Comparison of ENCODE assay signal across 10 mouse cellular contexts in the genomic region with DNA sequence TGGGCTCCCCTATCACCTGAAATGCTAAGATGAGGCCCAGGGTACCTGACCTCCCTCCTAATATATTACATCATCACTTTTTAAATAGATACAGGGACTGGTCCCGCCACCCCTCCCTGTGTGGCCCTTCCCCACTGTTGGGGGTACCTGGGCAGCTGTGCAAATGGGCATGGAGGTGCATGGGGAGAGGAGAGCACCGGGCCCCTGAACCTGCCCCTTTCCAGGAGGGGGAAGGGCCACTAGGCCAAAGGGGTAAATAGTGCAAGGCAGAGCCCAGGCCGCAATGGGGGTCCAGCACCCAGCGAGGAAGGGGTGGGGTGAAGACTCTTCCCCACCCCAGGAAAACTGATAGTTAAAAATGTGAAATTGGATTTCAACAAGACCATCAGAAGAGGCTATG. TPM values are rescaled to one million over a fixed set of nuclear protein-coding genes. Genes with fewer than 3 reads are reported as not detected.
DNase-seq lines count a peak whose midpoint lies in the region; ATAC-seq and TF ChIP-seq lines count a peak whose summit lies in the region.
"Had no signal": no experiment of that assay in that cellular context is flagged by ENCODE, and none has a peak within 500 bp of the region (broad histone marks: within the 10 kb centered on the region; RNA-seq: fewer than 3 reads in every experiment).

No protein-coding gene starts in this region.

- no peak for ATAC-seq in heart, embryonic 15.5 days (replicated peaks; ENCODE audit: insufficient number of reproducible peaks, insufficient read depth, low FRiP score, low read depth)
- ATAC-seq in G1E (ENCODE audit: extremely low read depth, insufficient number of reproducible peaks, low FRiP score, poor library complexity, severe bottlenecking) = no peak
- 0 out of 2 replicates have a peak, but pooled peaks have one; percentile 14 for ATAC-seq in forebrain, embryonic 15.5 days (replicated peaks)
- ATAC-seq in liver, postnatal 0 days = no peak

- 77% methylated on average over 4 of the region's 4 CpGs for WGBS in heart, embryonic 15.5 days
- WGBS in forebrain, embryonic 15.5 days = 72% methylated on average over 4 of the region's 4 CpGs
- WGBS in liver, postnatal 0 days (ENCODE audit: insufficient replicate concordance) = 78% methylated on average over 4 of the region's 4 CpGs
- WGBS in thymus, adult 2 months = 85% methylated on average over 4 of the region's 4 CpGs

- H3K4me2 ChIP-seq in heart, embryonic 15.5 days = peak overlapping the region; percentile 92
- H3K4me2 ChIP-seq in forebrain, embryonic 15.5 days (replicated peaks) = peak overlapping the region; percentile 98
- peak overlapping the region; percentile 74; the same call in 1 of the 2 replicates for H3K4me2 ChIP-seq in liver, postnatal 0 days (ENCODE audit: low read depth, low read length)

- no peak for TF ChIP-seq POLR2A in thymus, adult 2 months (IDR thresholded peaks at IDR 0.05; ENCODE audit: control insufficient read depth, extremely low read depth, insufficient read depth, low read length, poor library complexity)

- no peak for TF ChIP-seq EP300 in liver, postnatal 0 days (IDR thresholded peaks at IDR 0.05; ENCODE audit: low read depth)

- no peak for DNase-seq in heart, adult 8-10 months (ENCODE audit: low spot score)
- no peak for DNase-seq in G1E (ENCODE audit: low spot score)
- no peak for DNase-seq in liver, postnatal 0 days
- DNase-seq in thymus, adult 2 months = no peak
- DNase-seq in kidney, adult 11 months = no peak
- no peak for DNase-seq in ovary, postnatal 14 days (ENCODE audit: low spot score)

- H3K36me3 ChIP-seq in heart, embryonic 15.5 days = peaks cover 16% of the 10 kb centered on the region; the same call in 1 of the 2 replicates
- peaks cover 68% of the 10 kb centered on the region for H3K36me3 ChIP-seq in G1E (replicated peaks)
- H3K36me3 ChIP-seq in forebrain, embryonic 15.5 days = no peaks in the 10 kb centered on the region
- H3K36me3 ChIP-seq in liver, postnatal 0 days (replicated peaks; ENCODE audit: insufficient read depth, low read length) = peaks cover 18% of the 10 kb centered on the region
- H3K36me3 ChIP-seq in thymus, adult 2 months (ENCODE audit: control insufficient read depth, insufficient read depth, low read length) = no peaks in the 10 kb centered on the region

- TF ChIP-seq CTCF in G1E (IDR thresholded peaks at IDR 0.05; ENCODE audit: low read depth, low read length) = no peak
- TF ChIP-seq CTCF in liver, postnatal 0 days (IDR thresholded peaks at IDR 0.05; ENCODE audit: low read depth) = no peak
- TF ChIP-seq CTCF in thymus, adult 2 months (IDR thresholded peaks at IDR 0.05; ENCODE audit: borderline replicate concordance, control insufficient read depth, extremely low read depth, insufficient read depth, low read length, poor library complexity) = no peak

- H3K9me3 ChIP-seq in heart, embryonic 15.5 days (replicated peaks) = no peaks in the 10 kb centered on the region
- H3K9me3 ChIP-seq in G1E (replicated peaks) = no peaks in the 10 kb centered on the region
- H3K9me3 ChIP-seq in forebrain, embryonic 15.5 days = no peaks in the 10 kb centered on the region
- no peaks in the 10 kb centered on the region for H3K9me3 ChIP-seq in liver, postnatal 0 days (ENCODE audit: low read length)

- H3K4me1 ChIP-seq in heart, embryonic 15.5 days (replicated peaks) = peaks cover 17% of the 10 kb centered on the region
- peaks cover 45% of the 10 kb centered on the region for H3K4me1 ChIP-seq in G1E (ENCODE audit: insufficient read depth, low read depth, low read length)
- H3K4me1 ChIP-seq in forebrain, embryonic 15.5 days = peaks cover 14% of the 10 kb centered on the region
- H3K4me1 ChIP-seq in liver, postnatal 0 days (ENCODE audit: insufficient read depth) = peaks cover 16% of the 10 kb centered on the region
- peaks cover 33% of the 10 kb centered on the region for H3K4me1 ChIP-seq in thymus, adult 2 months (replicated peaks; ENCODE audit: control insufficient read depth, insufficient read depth, low read length)

- peak overlapping the region; percentile 26; the same call in 1 of the 2 replicates for H3K9ac ChIP-seq in heart, embryonic 15.5 days
- no peak overlapping the region for H3K9ac ChIP-seq in forebrain, embryonic 15.5 days (replicated peaks)
- no peak overlapping the region for H3K9ac ChIP-seq in liver, postnatal 0 days (replicated peaks)

- peak overlapping the region; percentile 66 for H3K4me3 ChIP-seq in heart, embryonic 15.5 days
- H3K4me3 ChIP-seq in G1E (ENCODE audit: low read depth, low read length) = peak overlapping the region; percentile 68; the same call in 1 of the 2 replicates
- no peak overlapping the region for H3K4me3 ChIP-seq in forebrain, embryonic 15.5 days
- no peak overlapping the region for H3K4me3 ChIP-seq in liver, postnatal 0 days (ENCODE audit: low read depth, low read length)
- H3K4me3 ChIP-seq in thymus, adult 2 months (ENCODE audit: control insufficient read depth, insufficient read depth, low read length) = no peak overlapping the region

- H3K27me3 ChIP-seq in heart, embryonic 15.5 days = no peaks in the 10 kb centered on the region
- peaks cover 7% of the 10 kb centered on the region; the same call in 1 of the 2 replicates for H3K27me3 ChIP-seq in G1E (ENCODE audit: insufficient read depth, low read length)
- no peaks in the 10 kb centered on the region for H3K27me3 ChIP-seq in forebrain, embryonic 15.5 days
- H3K27me3 ChIP-seq in liver, postnatal 0 days (ENCODE audit: insufficient read depth, low read length) = no peaks in the 10 kb centered on the region
- H3K27me3 ChIP-seq in thymus, adult 2 months (ENCODE audit: control insufficient read depth, insufficient read depth, low read length) = no peaks in the 10 kb centered on the region; the same call in 1 of the 2 replicates

- no peak overlapping the region for H3K27ac ChIP-seq in heart, embryonic 15.5 days
- H3K27ac ChIP-seq in forebrain, embryonic 15.5 days (replicated peaks) = no peak overlapping the region
- H3K27ac ChIP-seq in liver, postnatal 0 days (ENCODE audit: low read depth) = no peak overlapping the region
- no peak overlapping the region for H3K27ac ChIP-seq in thymus, adult 2 months (ENCODE audit: control insufficient read depth, insufficient read depth, low read length)

RNA-seq across cellular contexts. Expression of gene Dcst1, which starts 12.8 kb away (rescaled TPM):
- 0.06 and 0.18 TPM in 2 replicates for polyA plus RNA-seq in heart, embryonic 15.5 days (2015; fragmentation: Nextera tagmentation; extraction: Ambion mirVana)
- total RNA-seq in heart, adult 8-10 months (2022) = not detected
- not detected in 2 replicates for total RNA-seq in G1E (2014; fragmentation: Nextera tagmentation)
- 0.06 and 0.22 TPM in 2 replicates for total RNA-seq in G1E (2017)
- polyA plus RNA-seq in G1E (2012) = not detected in 2 replicates
- 0.51 and 0.89 TPM in 2 replicates for polyA plus RNA-seq in forebrain, embryonic 15.5 days (2015; fragmentation: Nextera tagmentation; extraction: Ambion mirVana)
- polyA plus RNA-seq in liver, postnatal 0 days (2015; fragmentation: Nextera tagmentation; extraction: Ambion mirVana) = 0.13 and 0.15 TPM in 2 replicates
- polyA plus RNA-seq in thymus, adult 2 months (2012; rRNA removed) = 0.24 and 0.32 TPM in 2 replicates
- total RNA-seq: gastrocnemius, postnatal 14 days had no signal

RNA-seq across cellular contexts. Expression of gene Dcst2, which starts 16.1 kb away (rescaled TPM):
- not detected in 2 replicates for polyA plus RNA-seq in heart, embryonic 15.5 days (2015; fragmentation: Nextera tagmentation; extraction: Ambion mirVana)
- total RNA-seq in heart, adult 8-10 months (2022) = not detected
- total RNA-seq in G1E (2014; fragmentation: Nextera tagmentation) (not detected in 2 replicates), G1E (2017) (not detected in 2 replicates)
- polyA plus RNA-seq in G1E (2012) = not detected in 2 replicates
- polyA plus RNA-seq in forebrain, embryonic 15.5 days (2015; fragmentation: Nextera tagmentation; extraction: Ambion mirVana) = 0.11 and 0.13 TPM in 2 replicates
- 0.05 TPM in 1 of 2 replicates, not detected in the other for polyA plus RNA-seq in liver, postnatal 0 days (2015; fragmentation: Nextera tagmentation; extraction: Ambion mirVana)
- polyA plus RNA-seq in thymus, adult 2 months (2012; rRNA removed) = 0.36 and 0.50 TPM in 2 replicates
- total RNA-seq: gastrocnemius, postnatal 14 days; MEL had no signal

RNA-seq across cellular contexts. Expression of gene Zbtb7b, which starts 16.7 kb away (rescaled TPM):
- 2.3 and 3.0 TPM in 2 replicates for polyA plus RNA-seq in heart, embryonic 15.5 days (2015; fragmentation: Nextera tagmentation; extraction: Ambion mirVana)
- total RNA-seq in heart, adult 8-10 months (2022) = 10 to 100 TPM; 19.6 to 23.2 (median 22.9) TPM
- total RNA-seq in G1E (2014; fragmentation: Nextera tagmentation) (32.9 and 34.2 TPM in 2 replicates), G1E (2017) (23.3 and 31.4 TPM in 2 replicates)
- polyA plus RNA-seq in G1E (2012) = 123 and 126 TPM in 2 replicates
- polyA plus RNA-seq in forebrain, embryonic 15.5 days (2015; fragmentation: Nextera tagmentation; extraction: Ambion mirVana) = 0.37 and 0.52 TPM in 2 replicates
- polyA plus RNA-seq in liver, postnatal 0 days (2015; fragmentation: Nextera tagmentation; extraction: Ambion mirVana) = 4.1 and 4.7 TPM in 2 replicates
- polyA plus RNA-seq in thymus, adult 2 months (2012; rRNA removed) = 59.8 and 64.9 TPM in 2 replicates

RNA-seq across cellular contexts. Expression of gene Lenep, which starts 24.8 kb away (rescaled TPM):
- 1.7 TPM in 1 of 2 replicates, not detected in the other for polyA plus RNA-seq in heart, embryonic 15.5 days (2015; fragmentation: Nextera tagmentation; extraction: Ambion mirVana)
- total RNA-seq in heart, adult 8-10 months (2022) = 1 to 10 TPM in 2 of 4 experiments, under 1 TPM in 1, not detected in 1; 0.75 to 1.5 (median 1.2) TPM
- total RNA-seq in G1E (2014; fragmentation: Nextera tagmentation) = 3.7 and 6.7 TPM in 2 replicates
- 0.98 and 1.8 TPM in 2 replicates for total RNA-seq in G1E (2017)
- 0.03 and 0.12 TPM in 2 replicates for polyA plus RNA-seq in G1E (2012)
- polyA plus RNA-seq in forebrain, embryonic 15.5 days (2015; fragmentation: Nextera tagmentation; extraction: Ambion mirVana) = 0.64 and 0.82 TPM in 2 replicates
- polyA plus RNA-seq in liver, postnatal 0 days (2015; fragmentation: Nextera tagmentation; extraction: Ambion mirVana) = not detected in 2 replicates
- 0.66 TPM in 1 of 2 replicates, not detected in the other for polyA plus RNA-seq in thymus, adult 2 months (2012; rRNA removed)
- total RNA-seq: gastrocnemius, postnatal 14 days; MEL had no signal

RNA-seq across cellular contexts. Expression of gene Adam15, which starts 28.0 kb away (rescaled TPM):
- 59.8 and 71.2 TPM in 2 replicates for polyA plus RNA-seq in heart, embryonic 15.5 days (2015; fragmentation: Nextera tagmentation; extraction: Ambion mirVana)
- 10 to 100 TPM; 43.3 to 52.5 (median 48.6) TPM for total RNA-seq in heart, adult 8-10 months (2022)
- total RNA-seq in G1E (2014; fragmentation: Nextera tagmentation) = not detected in 2 replicates
- total RNA-seq in G1E (2017) = 0.17 and 1.4 TPM in 2 replicates
- polyA plus RNA-seq in G1E (2012) = 0.05 and 0.10 TPM in 2 replicates
- 32.9 and 34.0 TPM in 2 replicates for polyA plus RNA-seq in forebrain, embryonic 15.5 days (2015; fragmentation: Nextera tagmentation; extraction: Ambion mirVana)
- 9.1 and 9.2 TPM in 2 replicates for polyA plus RNA-seq in liver, postnatal 0 days (2015; fragmentation: Nextera tagmentation; extraction: Ambion mirVana)
- 38.7 and 49.6 TPM in 2 replicates for polyA plus RNA-seq in thymus, adult 2 months (2012; rRNA removed)

Comparison
In these comparisons a context has a peak if more than half of its experiments do, and no peak if none do; other contexts are left out.
1. H3K4me3 ChIP-seq: peak in heart, embryonic 15.5 days (single experiment) and G1E (single experiment); none in forebrain, embryonic 15.5 days (single experiment), liver, postnatal 0 days (single experiment) and thymus, adult 2 months (single experiment).
2. RNA of gene Zbtb7b, which starts 16.7 kb away (polyA plus RNA-seq): 123 to 126 TPM in G1E and 59.8 to 64.9 TPM in thymus, adult 2 months; 4.1 to 4.7 TPM in liver, postnatal 0 days, 2.3 to 3.0 TPM in heart, embryonic 15.5 days and 0.37 to 0.52 TPM in forebrain, embryonic 15.5 days; every median in the first group is over 10 times any median in the second.
3. Peak in every context shown above with its lines, with median percentiles within 50 percentile points of each other: H3K4me2 ChIP-seq.